Mouse (Mus musculus) skeletal muscle tissue, adult 2 months (tissue): Measurements from ENCODE around the gene Ago3.

Experiments
- DNase-seq: peaks from one replicate; pipeline ENCODE4 v3.0.0-alpha.2; 2012; ENCODE audit warnings: low read depth, low spot score

Ago3 gene

DNA sequence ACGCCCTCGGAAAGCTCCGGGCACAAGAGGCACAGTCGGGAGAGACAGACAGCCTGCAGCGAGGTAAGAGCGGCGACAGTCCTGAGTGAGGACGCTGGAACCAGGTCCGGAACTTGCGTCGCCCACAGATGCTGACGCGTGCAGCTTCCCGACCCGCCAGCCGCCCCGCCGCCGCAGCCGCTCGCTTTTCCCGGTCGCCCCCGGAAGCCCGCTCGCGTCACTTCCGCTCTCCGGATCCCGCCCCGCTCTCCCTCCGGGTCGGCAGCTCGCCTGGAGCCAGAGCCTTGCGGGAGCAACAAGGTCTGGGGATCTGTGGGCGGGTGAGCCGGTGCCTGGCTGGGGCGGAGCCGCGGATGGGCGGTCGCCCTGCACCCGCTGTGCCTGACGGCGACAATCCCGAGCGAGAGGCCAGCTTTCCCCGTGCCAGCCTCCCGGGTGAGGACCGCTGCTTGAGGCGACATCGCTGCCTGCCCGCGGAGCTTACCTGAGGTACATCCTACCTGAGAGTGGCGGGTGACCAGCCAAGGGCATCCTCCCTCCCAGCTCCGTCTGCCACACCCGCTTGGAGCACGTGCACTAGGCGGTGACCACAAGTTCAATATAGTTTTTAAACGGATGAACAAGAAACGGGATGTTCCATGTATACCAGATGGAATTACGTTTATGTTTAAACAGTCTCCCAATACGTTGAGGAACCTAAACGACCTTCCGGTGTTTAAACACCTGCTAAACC lies at the start of gene Ago3:
Gene Ago3 (minus strand): TSS at position 210 of the 733 bp plus-strand sequence.
- peak; percentile 84 for DNase-seq

DNA sequence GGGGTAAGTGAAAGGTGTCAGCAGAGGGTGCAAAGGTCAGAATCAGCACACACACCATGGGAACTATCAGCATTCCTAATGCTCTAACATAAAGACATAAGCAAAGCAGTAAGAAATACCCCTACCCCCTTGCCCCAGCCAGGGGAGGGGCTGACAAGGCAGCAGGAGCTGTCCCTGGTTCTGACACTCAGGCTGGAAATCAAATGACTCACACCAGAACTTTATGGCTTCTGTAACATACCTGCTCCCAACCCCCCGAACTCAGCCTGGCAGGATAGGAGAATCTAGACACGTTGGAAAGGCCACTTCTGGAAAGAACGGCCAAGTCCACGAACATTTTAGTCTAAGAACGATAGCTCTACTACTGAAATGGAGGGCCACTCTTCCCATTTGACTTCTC lies 43.7 kb upstream of the Ago3 start:
- DNase-seq, result no peak

DNA sequence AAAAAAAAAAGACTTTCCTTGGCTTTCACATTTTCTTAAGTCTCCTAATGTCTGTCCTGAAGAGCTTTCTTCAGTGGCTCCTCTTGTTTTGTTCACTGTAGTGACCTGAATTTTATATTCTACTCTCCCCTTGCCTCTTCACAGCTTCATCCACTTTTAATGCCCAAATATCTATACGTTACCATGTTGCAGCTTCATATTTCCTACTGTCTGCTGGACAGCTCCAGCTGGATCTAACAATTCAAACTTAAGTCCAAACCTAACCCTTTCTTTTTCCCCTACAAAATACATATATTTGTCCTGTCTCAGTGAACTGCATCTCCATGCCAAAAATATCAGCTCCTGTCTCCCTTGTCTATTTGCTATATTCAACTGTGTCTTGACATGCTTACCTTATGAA lies 40.0 kb upstream of the Ago3 start:
- no peak for DNase-seq

DNA sequence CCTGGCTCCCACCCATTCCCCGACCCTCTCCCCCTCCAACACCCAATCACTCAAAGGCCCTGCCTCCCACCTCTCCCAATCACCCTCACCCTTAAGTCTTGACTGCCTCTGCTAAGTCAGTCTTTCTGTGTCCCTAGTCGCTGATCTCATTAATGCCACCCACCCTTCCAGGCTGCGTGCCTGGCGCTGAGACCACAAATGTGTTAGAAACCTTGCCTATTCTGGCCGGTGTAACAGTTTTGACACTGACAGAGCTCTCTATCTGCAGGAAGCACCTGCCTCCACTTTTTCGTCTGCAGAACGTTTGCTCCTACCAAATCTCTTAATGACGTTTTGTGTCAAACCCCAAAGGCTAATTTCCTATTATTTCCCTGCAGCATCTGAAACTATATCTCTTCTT lies 39.6 kb upstream of the Ago3 start:
- DNase-seq, result no peak

GRCm38 (mm10) chr4:126468285-126468901 lies 39.0 kb upstream of the Ago3 start, which contains the start of gene Ago1:
Ago1 (minus strand) TSS chr4:126468583.
- peak; percentile 95 for DNase-seq

GRCm38 (mm10) chr4:126467721-126468284 lies 38.4 kb upstream of the Ago3 start:
- DNase-seq, result peak; percentile 13

DNA sequence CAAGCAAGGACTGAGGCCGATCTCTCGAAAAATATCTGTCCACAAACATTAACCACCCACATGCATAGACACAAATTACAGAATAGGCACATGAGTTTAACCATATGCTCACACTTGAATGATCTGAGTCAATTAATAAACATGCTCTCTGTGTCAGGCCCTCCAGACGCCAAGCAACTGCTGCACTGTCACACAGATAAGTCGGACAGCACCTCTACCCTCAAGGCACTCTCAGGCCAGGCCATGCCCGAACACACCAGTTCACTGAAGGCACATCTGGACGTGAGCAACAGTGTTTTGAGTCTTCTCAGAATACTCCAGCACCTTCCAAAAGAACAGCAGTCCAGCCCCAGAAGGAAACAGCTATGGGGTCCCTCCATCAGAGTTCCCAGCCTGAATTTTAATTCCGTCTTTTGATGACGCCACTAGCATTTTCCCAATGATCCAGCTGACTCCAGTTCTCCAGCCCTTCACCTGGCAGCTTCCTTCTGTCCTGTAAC lies 36.9 kb upstream of the Ago3 start:
- DNase-seq, result no peak

DNA sequence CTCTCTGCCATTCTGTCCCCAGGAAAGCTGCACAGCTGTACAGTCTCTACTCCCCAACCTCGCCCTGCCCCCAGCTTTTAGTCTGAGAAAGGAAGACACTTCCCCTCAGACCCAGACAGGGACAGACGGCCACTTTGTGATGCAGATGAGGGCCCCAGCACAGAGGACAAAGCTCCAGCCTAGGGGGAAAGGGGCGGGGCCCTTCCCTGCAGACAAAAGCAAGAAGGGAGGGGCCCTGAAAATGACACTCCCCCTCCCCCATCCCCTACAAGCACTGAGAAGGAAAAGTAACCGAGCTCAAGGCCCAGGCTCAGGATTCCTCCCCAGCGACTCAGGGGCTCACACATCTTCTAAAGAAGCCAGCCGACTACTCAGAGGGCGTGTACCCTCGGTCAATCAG lies 36.5 kb upstream of the Ago3 start:
- no peak for DNase-seq

DNA sequence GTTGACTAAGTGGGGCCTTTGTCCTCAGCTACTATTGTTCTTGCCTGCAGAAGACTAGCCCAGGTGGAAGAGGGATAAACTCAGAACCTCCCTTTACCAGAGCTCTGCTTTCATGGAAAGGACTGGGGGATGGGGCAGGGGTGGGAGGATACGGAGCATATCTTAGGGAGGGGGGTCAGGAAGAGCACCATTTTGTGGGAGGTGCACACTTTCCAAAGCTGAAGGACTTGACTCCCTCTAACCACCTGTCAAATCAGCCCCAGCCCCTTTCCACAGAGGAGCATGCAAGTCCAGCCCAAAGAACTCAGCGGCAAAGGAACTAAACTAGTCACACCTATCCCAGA lies 35.5 kb upstream of the Ago3 start:
- no peak for DNase-seq

DNA sequence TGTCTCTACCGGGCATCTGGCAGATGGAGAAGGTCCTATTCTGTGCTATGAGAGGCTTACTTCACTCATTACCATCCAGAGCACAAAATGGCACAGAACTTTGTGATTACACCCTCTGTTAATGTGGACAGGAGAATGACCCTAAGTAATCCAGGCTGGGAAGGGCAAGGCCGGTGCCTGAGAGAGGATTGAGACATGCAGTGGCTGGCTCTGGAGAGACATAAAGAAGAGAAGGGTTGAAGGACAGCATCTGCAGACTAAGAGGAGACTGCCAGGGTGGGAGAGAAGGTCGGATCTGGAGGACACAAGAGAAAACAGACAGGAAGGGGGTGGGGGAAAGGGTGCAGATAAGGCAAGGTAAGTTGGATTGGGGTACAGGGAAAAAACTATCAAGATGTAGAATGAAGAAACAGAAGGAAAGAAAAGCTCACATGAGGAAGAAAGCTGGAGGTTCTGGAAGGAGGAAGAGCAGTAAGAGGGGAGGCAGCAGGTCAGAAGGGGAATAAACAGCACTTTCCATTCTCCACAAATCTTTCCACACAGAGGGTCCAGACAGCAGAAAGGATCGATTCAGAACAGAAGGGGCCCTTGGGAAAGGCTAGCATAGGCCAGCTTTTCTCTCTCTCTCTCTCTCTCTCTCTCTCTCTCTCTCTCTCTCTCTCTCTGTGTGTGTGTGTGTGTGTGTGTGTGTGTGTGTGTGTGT lies 35.0 kb upstream of the Ago3 start:
- DNase-seq, result no peak

DNA sequence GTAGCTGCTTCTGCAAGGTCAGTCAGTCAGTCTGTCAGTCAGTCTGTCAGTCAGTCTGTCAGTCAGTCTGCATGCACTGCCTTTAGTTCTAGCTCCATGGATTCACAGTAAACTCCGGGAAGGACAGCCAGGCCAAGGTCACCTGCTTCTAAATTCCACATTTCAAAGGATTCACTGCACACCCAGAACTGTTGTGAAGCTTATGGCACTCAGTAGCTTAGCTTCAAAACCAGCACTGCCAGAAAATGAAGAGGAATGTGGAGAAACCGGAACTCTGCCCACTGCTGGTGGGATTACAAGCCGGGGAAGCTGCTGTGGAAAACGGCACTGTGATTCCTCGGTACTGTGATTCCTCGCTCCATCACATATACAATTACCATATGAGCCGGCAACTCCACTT lies 26.1 kb upstream of the Ago3 start:
- DNase-seq, result no peak

DNA sequence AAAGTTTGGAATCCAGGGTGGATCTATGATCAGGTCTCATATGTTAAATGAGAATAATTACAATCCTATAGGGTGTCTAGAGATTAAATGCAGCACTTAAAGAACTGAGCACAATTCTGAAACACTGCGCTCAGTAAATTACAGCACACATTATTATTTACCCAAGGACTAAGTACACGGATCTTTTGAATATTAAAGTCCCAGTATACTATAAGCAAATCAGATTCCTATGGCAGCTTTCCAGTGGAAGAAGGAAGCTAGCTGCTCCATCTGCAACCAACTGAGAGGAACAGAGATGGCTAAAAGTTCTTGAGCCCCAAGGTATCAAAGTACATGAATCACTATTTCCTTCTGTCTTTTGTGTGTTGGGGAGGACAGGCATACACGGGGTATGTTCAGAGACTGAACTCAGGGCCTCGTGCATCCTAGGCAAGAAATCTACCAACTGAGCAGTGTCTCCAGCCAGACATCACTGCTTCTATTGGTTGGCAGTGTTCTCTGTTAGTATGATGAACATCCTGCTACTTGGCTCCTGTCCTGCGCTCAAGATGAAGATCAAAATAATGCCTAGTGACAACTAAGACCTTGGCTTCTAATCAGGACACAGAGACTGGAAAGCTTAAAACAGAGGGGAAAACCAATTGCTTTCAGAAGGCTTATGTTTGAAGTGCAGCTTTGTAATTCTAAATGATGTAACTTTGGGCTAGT lies 25.3 kb upstream of the Ago3 start:
- no peak for DNase-seq

- DNase-seq, result no peak
Measured at GRCm38 (mm10) chr4:126450268-126450667, 20.9 kb upstream of the Ago3 start.

- DNase-seq, result peak; percentile 48
Measured at GRCm38 (mm10) chr4:126447126-126447525, 17.8 kb upstream of the Ago3 start.

- DNase-seq, result no peak
Measured at GRCm38 (mm10) chr4:126444528-126444927, 15.2 kb upstream of the Ago3 start.

DNA sequence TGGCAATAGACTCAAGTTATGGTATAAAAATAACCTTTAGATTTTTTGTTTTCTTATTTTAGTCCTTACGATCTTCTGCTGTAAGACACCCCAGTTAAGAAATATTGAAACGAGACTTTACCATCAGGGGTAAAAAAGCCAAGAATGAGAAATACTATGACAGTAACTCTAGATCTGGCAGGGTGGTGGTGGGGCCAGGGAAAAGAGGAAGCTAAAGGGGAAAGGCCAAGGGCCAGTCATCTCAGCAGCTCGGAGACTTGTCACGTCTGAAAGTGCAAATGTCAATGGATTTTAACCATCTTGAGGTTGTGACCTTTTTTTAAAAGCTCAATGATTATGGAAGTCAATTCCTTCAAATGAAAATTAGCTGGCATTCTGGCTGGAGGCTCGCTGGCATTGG lies 8.9 kb upstream of the Ago3 start:
- no peak for DNase-seq

GRCm38 (mm10) chr4:126436268-126436667 lies 6.9 kb upstream of the Ago3 start:
- no peak for DNase-seq

- DNase-seq, result no peak
Measured at GRCm38 (mm10) chr4:126434094-126434493, 4.7 kb upstream of the Ago3 start.

DNA sequence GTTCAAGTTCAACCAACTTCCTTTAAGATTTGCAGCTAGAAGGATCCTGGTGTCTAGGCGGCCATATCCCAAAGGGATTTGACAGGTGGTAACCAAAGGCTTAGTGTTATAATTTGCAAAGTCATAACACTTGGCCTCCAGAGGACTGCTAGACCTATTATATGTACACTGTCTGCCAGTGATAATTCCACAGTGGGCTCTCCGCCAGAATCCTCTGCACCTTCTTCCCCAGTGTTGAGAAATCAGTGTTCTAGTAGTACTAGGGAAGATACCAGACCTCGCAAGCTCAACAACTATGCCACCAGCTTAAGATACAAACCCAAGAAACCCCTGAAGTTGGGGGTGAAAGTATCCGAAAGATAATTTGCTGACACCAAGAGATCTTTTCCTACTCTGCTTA lies 3.8 kb upstream of the Ago3 start:
- peak; percentile 34 for DNase-seq

GRCm38 (mm10) chr4:126431746-126432145 lies 2.4 kb upstream of the Ago3 start:
- DNase-seq, result no peak

DNA sequence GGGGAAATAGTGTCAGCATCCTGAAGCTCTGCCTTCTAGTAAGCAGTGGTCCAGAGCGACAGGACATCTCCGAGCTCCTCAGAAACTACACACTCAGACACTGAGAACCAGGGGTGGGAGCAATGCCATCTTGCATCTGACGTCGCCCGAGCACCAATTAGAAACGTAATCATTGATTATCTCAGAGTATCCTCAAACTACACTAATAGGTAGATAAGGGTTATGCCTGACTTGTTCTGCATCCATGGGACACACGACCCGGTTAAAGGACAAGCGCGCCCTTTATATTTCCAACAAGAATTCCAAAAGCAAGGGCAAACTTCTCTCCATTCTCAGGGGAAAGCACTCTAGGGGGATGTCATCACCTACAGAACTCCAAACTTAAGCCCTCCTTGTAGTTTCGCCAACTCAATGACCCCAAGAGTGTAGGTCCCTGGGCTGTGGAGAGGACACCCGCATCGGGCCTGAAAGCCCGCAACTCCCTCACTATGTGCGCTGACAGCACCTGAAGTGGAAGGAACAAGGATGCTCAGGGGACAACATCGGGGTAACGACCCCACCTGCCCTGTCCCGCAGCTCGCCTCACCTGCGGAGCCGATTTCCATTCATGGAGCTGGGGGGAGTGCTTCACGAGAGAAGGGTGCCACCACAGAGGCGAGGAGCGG lies 542 bp downstream of the Ago3 start:
- no peak for DNase-seq
